Mouse (Mus musculus): Measurements from ENCODE around the gene Crlf1. TPM values are rescaled to one million over a fixed set of nuclear protein-coding genes. Genes with fewer than 3 reads are reported as not detected.
A peak's percentile ranks its signal among the peaks of the same experiment; 100 is the strongest.

Gene Crlf1
- polyA plus RNA-seq, 1 experiment from 2014 or later = 4.5 TPM

DNA sequence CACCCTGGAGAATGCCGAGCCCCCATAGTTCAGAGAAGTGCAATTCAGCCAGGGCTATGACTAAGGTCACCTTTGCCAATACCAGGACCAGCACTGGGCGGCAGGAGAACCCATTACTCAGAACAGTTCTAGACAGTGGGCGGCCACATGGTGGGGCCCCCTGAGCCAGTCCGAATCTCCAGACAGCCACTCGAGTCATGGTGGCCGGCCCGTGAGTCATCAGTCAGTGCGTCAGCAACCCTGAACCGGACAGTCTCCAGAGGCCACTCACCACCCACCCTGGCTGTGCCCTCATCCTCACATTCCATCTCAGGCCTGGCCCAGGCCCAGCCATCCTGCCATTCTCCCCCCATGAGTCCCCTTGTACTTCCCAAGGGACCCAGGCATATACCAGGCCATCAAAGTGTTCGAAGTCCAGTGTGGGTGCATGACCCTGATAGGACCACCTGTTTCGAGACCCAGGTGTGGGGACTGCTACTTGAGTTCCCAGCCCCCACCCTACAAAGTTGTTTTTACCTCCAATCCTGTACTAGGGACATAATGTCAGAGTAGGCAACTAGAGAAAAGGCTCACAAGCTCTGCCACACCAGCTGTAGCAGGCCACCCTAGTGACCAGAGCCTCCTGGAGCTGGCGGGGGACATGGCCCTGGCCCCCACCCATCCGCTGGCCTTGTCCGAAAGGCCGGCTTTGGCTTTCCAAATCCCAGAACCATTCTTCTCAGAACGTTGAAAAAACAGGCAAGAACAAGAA lies 31.0 kb upstream of the Crlf1 start:
- 95% methylated on average over 16 of the region's 16 CpGs for WGBS
- Histone ChIP-seq H3K4me1 (replicated peaks) (peaks cover 27% of the 10 kb centered on the region), H3K27me3 (ENCODE audit: insufficient read depth, poor library complexity, severe bottlenecking) (no peaks in the 10 kb centered on the region), H3K27ac (no peak overlapping the region), H3K36me3 (peaks cover 16% of the 10 kb centered on the region; the same call in 1 of the 2 replicates), H3K9me3 (no peaks in the 10 kb centered on the region), H3K4me3 (no peak overlapping the region)
- DNase-seq (ENCODE audit: low spot score) = no peak

DNA sequence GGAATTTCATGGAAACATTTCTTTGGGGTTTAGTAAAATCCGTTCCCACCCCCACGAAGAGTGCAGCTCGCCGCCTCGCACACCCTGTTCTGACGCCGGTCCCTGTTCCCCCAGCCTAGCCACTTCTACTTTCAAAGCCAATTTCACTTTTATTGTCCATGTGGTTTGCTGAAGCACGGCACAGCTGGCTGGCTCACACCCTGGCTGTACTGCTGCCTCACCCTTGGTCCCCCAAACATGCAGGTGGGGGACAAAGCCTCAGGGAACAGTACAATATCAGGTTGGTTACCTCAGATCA lies 30.5 kb upstream of the Crlf1 start:
- Histone ChIP-seq H3K4me1 (replicated peaks) (peaks cover 32% of the 10 kb centered on the region), H3K27me3 (ENCODE audit: insufficient read depth, poor library complexity, severe bottlenecking) (no peaks in the 10 kb centered on the region), H3K27ac (no peak overlapping the region), H3K9me3 (no peaks in the 10 kb centered on the region), H3K36me3 (peaks cover 16% of the 10 kb centered on the region; the same call in 1 of the 2 replicates), H3K4me3 (no peak overlapping the region)
- DNase-seq (ENCODE audit: low spot score) = no peak
- WGBS = 90% methylated on average over 8 of the region's 8 CpGs

DNA sequence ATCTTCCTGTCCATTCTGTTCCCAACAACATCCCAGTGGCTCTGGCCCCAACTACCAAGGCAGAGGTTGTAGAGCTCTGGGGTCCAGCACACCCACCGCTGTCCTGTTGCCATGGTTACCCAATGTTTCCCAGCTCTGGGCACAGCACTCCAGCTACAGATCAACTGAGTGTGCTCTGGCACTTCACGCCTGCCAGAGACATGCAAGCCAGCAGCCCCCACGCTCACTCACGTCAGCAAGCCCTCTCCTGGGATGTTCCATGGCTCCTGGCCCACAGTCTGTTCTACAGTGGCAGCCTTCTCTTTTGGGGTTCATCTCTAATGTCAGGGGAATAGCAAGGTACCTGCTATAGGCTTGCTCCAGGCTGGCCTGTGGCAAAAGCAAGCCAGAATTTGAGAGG lies 29.7 kb upstream of the Crlf1 start:
- WGBS = 83% methylated on average over 4 of the region's 4 CpGs
- DNase-seq (ENCODE audit: low spot score) = no peak
- Histone ChIP-seq H3K27me3 (ENCODE audit: insufficient read depth, poor library complexity, severe bottlenecking) (no peaks in the 10 kb centered on the region), H3K9me3 (no peaks in the 10 kb centered on the region), H3K4me1 (replicated peaks) (peaks cover 40% of the 10 kb centered on the region), H3K27ac (no peak overlapping the region), H3K4me3 (no peak overlapping the region), H3K36me3 (peaks cover 16% of the 10 kb centered on the region; the same call in 1 of the 2 replicates)

DNA sequence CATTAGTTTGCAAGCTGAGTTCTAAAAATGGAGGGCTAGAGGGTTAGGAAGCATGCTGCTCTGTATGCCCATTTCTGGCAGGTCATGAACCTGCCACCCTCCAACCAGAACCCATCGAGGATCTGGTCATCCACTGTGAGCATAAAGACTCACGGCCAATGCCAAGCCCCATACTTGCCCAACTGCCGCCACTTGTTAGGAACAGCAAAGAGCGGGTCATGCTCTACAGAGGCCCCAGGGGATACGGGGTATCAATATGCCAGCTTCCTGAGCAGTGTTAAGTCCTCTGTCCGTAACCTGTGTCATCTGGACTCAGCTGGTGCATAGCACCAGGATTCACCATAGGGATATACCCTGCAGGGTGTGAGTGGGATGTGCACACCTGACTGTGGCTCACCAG lies 28.8 kb upstream of the Crlf1 start:
- H3K36me3 ChIP-seq = peaks cover 16% of the 10 kb centered on the region; the same call in 1 of the 2 replicates
- H3K27ac ChIP-seq = no peak overlapping the region
- H3K4me1 ChIP-seq (replicated peaks) = peaks cover 45% of the 10 kb centered on the region
- no peak overlapping the region for H3K4me3 ChIP-seq
- no peaks in the 10 kb centered on the region for H3K9me3 ChIP-seq
- H3K27me3 ChIP-seq (ENCODE audit: insufficient read depth, poor library complexity, severe bottlenecking) = no peaks in the 10 kb centered on the region
- WGBS = 87% methylated on average over 6 of the region's 6 CpGs
- no peak for DNase-seq (ENCODE audit: low spot score)

- Histone ChIP-seq H3K27me3 (ENCODE audit: insufficient read depth, poor library complexity, severe bottlenecking) (no peaks in the 10 kb centered on the region), H3K4me3 (no peak overlapping the region), H3K36me3 (peaks cover 14% of the 10 kb centered on the region; the same call in 1 of the 2 replicates), H3K4me1 (replicated peaks) (peaks cover 56% of the 10 kb centered on the region), H3K9me3 (no peaks in the 10 kb centered on the region), H3K27ac (no peak overlapping the region)
- WGBS = 97% methylated on average over 4 of the region's 4 CpGs
- DNase-seq (ENCODE audit: low spot score) = no peak
Observed at GRCm38 (mm10) chr8:70465701-70466100, 27.3 kb upstream of the Crlf1 start.

- Histone ChIP-seq H3K4me3 (no peak overlapping the region), H3K27me3 (ENCODE audit: insufficient read depth, poor library complexity, severe bottlenecking) (no peaks in the 10 kb centered on the region), H3K4me1 (replicated peaks) (peaks cover 56% of the 10 kb centered on the region), H3K9me3 (no peaks in the 10 kb centered on the region), H3K27ac (peak overlapping the region; percentile 25; the same call in 1 of the 2 replicates), H3K36me3 (peaks cover 19% of the 10 kb centered on the region; the same call in 1 of the 2 replicates)
- no peak for DNase-seq (ENCODE audit: low spot score)
- WGBS = 82% methylated on average over 4 of the region's 4 CpGs
Observed at GRCm38 (mm10) chr8:70466305-70466704, 26.7 kb upstream of the Crlf1 start.

DNA sequence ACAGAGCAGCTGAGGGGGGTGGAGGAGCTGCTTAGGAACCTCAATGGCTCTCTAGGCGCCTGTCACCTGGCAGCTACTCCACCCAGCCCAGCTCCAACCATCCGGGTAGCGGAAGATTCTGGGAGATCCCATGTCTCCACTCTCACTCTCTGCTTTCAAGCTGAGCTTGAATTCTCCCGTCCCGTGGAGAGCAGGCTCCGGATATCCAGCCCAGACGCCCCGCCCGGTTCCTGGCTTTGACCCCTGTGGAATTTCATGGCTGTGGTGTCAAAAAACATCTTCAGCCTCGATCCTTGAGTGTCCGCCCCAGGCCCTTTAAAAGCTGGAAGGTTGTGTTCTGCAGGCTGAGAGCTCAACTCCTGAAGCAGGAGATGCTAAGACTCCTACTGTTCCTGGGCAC lies 26.2 kb upstream of the Crlf1 start:
- Histone ChIP-seq H3K36me3 (peaks cover 19% of the 10 kb centered on the region; the same call in 1 of the 2 replicates), H3K27me3 (ENCODE audit: insufficient read depth, poor library complexity, severe bottlenecking) (no peaks in the 10 kb centered on the region), H3K9me3 (no peaks in the 10 kb centered on the region), H3K4me1 (replicated peaks) (peaks cover 55% of the 10 kb centered on the region), H3K27ac (peak overlapping the region; percentile 25; the same call in 1 of the 2 replicates), H3K4me3 (no peak overlapping the region)
- DNase-seq (ENCODE audit: low spot score) = no peak
- WGBS = 66% methylated on average over 11 of the region's 11 CpGs

GRCm38 (mm10) chr8:70467229-70467725 lies 25.7 kb upstream of the Crlf1 start:
- H3K4me3 ChIP-seq = no peak overlapping the region

DNA sequence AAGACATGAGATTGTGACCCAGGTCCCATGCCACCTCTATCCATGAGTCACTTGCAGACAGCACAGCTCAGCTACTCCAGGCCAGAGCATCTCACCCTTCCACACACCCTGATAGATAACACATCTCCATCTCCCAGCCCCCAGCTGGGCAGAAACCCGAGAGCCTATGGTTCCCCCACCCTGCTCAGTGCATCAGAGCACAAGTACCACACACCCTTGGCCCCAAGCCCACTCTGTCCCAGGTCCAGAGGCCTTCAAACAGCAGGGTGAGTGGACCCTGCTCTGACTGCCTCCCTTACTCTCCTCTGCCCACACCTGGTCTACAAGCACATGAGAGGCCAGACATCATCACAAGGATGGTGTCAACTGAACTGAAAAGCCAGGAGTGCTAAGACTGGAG lies 25.1 kb upstream of the Crlf1 start:
- Histone ChIP-seq H3K27ac (no peak overlapping the region), H3K27me3 (ENCODE audit: insufficient read depth, poor library complexity, severe bottlenecking) (no peaks in the 10 kb centered on the region), H3K36me3 (peaks cover 19% of the 10 kb centered on the region; the same call in 1 of the 2 replicates), H3K4me3 (no peak overlapping the region), H3K9me3 (no peaks in the 10 kb centered on the region), H3K4me1 (replicated peaks) (peaks cover 50% of the 10 kb centered on the region)
- no peak for DNase-seq (ENCODE audit: low spot score)
- 78% methylated on average over 1 of the region's 1 CpGs for WGBS

More at GRCm38 (mm10) chr8:70467229-70467725, 25.7 kb upstream of the Crlf1 start:
- H3K4me1 ChIP-seq (replicated peaks) = peaks cover 50% of the 10 kb centered on the region
- no peaks in the 10 kb centered on the region for H3K9me3 ChIP-seq
- H3K36me3 ChIP-seq = peaks cover 19% of the 10 kb centered on the region; the same call in 1 of the 2 replicates
- no peak for DNase-seq (ENCODE audit: low spot score)
- H3K27me3 ChIP-seq (ENCODE audit: insufficient read depth, poor library complexity, severe bottlenecking) = no peaks in the 10 kb centered on the region
- H3K27ac ChIP-seq = no peak overlapping the region; the same call in 1 of the 2 replicates
- 67% methylated on average over 5 of the region's 5 CpGs for WGBS

GRCm38 (mm10) chr8:70468733-70469132 lies 24.2 kb upstream of the Crlf1 start:
- 0 out of 2 replicates have a peak overlapping the region, but pooled peaks have one; percentile 60 for H3K27ac ChIP-seq
- WGBS = 89% methylated on average over 4 of the region's 4 CpGs

DNA sequence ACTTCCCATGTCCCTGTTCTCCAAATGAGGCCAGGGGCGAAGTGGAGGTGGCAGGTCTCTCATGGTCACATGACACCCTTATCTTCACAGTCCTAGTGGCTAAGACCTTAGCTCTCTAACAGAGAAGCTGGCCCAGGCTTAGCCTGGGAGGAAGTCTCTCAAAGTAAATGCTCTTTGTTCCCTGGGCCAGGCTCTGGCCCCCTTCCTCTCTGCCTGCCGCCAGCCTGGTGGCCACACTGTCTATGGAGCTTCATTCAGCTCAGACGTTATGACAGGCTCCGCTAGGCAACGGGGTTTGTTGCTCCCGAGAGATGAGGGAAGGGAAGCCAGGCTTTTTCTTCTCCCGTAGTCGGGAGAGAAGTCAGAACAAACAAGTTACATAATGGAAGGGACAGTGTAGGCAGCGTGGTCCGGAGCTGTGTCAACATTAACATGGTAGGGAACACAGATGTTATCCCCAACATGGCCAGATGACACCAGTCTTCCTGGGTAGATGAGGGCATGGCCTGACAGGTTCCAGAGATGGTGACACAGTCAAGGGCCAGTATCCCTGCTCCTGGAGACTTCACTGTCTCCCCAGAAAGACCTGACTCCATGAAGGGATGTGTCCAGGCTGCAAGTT lies 23.6 kb upstream of the Crlf1 start:
- H3K9me3 ChIP-seq = no peaks in the 10 kb centered on the region
- H3K4me1 ChIP-seq (replicated peaks) = peaks cover 41% of the 10 kb centered on the region
- 64% methylated on average over 10 of the region's 10 CpGs for WGBS
- no peak for DNase-seq (ENCODE audit: low spot score)
- H3K27ac ChIP-seq = peak overlapping the region; percentile 60
- H3K4me3 ChIP-seq = no peak overlapping the region
- no peaks in the 10 kb centered on the region for H3K27me3 ChIP-seq (ENCODE audit: insufficient read depth, poor library complexity, severe bottlenecking)
- peaks cover 19% of the 10 kb centered on the region; the same call in 1 of the 2 replicates for H3K36me3 ChIP-seq

More at GRCm38 (mm10) chr8:70468733-70469132, 24.2 kb upstream of the Crlf1 start:
- no peak overlapping the region for H3K4me3 ChIP-seq
- H3K36me3 ChIP-seq = peaks cover 19% of the 10 kb centered on the region; the same call in 1 of the 2 replicates
- DNase-seq (ENCODE audit: low spot score) = no peak
- H3K4me1 ChIP-seq (replicated peaks) = peaks cover 44% of the 10 kb centered on the region
- H3K27me3 ChIP-seq (ENCODE audit: insufficient read depth, poor library complexity, severe bottlenecking) = no peaks in the 10 kb centered on the region
- H3K9me3 ChIP-seq = no peaks in the 10 kb centered on the region

GRCm38 (mm10) chr8:70469938-70470337 lies 23.0 kb upstream of the Crlf1 start:
- H3K36me3 ChIP-seq = peaks cover 19% of the 10 kb centered on the region; the same call in 1 of the 2 replicates
- H3K27ac ChIP-seq = peak overlapping the region; percentile 60; the same call in 1 of the 2 replicates
- peaks cover 41% of the 10 kb centered on the region for H3K4me1 ChIP-seq (replicated peaks)
- no peaks in the 10 kb centered on the region for H3K27me3 ChIP-seq (ENCODE audit: insufficient read depth, poor library complexity, severe bottlenecking)
- H3K9me3 ChIP-seq = no peaks in the 10 kb centered on the region
- no peak for DNase-seq (ENCODE audit: low spot score)
- WGBS = 64% methylated on average over 2 of the region's 2 CpGs
- no peak overlapping the region for H3K4me3 ChIP-seq

DNA sequence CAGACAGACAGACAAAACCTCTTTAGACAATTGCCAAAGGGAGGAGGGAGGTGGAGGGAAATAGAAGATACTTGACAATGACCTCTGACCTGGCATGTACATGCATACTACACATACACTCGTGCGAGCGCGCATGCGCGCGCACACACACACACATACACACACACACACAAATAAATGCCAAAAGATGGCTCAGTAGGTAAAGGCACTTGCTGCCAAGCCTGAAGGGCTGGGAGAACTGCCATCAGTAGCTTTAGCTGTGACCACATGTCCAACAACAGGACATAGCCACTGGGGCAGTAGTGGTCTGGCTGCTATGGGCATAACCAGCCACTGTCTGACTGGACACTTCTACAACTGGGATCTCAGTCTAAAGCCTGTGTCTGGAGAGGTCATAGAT lies 21.1 kb upstream of the Crlf1 start:
- H3K36me3 ChIP-seq = peaks cover 15% of the 10 kb centered on the region; the same call in 1 of the 2 replicates
- no peak for DNase-seq (ENCODE audit: low spot score)
- peaks cover 43% of the 10 kb centered on the region for H3K4me1 ChIP-seq (replicated peaks)
- H3K27me3 ChIP-seq (ENCODE audit: insufficient read depth, poor library complexity, severe bottlenecking) = no peaks in the 10 kb centered on the region
- WGBS = 98% methylated on average over 7 of the region's 7 CpGs
- no peak overlapping the region for H3K27ac ChIP-seq
- no peaks in the 10 kb centered on the region for H3K9me3 ChIP-seq
- H3K4me3 ChIP-seq = no peak overlapping the region
